Mouse (Mus musculus): ENCODE data around the gene Angptl2.

Gene Angptl2

DNA sequence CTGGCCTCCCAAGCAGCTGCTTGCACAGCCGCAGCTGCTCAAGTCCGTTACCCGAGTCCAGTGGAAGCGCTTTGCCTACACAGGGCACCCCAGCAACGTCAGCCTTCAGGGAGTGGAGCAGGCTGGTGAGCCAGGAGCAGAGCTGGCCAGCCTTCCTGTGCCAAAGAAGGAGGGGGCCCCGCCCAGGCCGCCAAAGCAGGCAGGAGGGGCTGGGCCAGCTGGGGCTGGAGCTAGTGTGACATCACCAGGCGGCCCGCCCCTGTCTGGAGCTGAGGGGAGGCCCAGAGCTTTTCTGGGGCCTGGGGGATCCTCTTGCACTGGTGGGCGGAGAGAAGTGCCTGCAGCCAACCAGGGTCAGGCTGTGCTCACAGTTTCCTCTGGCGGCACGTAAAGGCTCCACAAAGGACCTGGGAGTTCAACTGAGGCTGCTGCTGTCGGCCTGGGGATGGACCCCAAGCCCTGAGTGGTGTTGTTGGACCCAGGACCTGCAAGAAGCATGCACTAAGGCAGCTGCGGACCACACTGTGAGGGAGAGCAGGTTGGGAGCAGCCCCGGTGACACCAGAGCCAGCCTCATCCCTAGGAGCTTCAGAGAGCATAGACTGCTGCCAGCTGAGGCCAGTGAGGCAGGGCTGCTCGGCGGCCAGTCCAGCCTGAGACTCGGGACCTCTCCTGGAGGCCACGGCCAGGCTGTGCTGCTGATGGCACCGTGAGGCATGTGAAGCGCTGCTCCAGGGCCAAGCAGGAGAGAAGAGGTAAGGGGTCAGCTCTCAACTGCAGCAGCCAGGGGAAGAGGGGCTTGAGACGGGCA is at the start of gene Angptl2:
Gene Angptl2, plus strand, starts transcription at position 370 of the 810 bp plus-strand sequence.
- peak; percentile 80 for DNase-seq (ENCODE audit: low read depth, low spot score)

DNA sequence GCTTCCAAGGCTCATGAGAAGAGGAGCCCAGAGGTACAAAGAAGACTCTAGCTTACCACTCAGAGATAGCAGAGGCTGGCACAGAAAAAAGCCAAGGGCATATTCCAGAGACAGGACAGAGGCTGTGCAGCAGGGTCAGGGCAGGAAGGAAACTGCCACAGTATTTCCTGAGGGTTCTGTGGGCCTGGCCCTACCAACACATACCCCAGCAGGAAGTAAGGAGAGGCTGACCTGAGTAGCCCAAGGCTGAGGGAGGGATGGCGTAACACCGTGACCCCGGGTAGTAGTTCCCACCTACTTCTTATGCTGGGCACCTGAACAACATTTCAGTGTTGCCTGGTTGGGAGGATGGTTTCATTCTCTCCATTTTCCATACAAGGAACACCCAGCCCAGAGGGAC is 48.8 kb upstream of the Angptl2 start:
- DNase-seq (ENCODE audit: low read depth, low spot score), result no peak

DNA sequence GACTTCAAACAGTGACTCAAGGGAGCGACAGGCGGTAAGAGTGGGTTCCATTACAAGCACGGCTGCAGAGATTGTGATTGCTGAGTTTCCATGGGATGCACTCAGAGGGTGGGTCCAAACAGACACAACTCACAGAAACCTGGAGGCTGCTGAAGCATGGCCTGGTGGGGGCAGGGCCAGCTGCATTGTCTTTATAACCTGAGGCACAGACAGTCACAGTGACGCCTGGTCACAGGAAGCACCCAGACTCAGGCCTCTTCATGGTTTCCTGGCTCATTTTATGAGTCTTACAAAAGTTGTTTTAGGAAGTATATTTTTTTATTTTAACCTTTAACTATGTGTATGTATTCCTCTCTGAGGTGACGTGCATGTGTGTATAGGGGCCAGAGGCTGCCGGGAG is 46.4 kb upstream of the Angptl2 start:
- peak; percentile 44 for DNase-seq (ENCODE audit: low read depth, low spot score)

DNA sequence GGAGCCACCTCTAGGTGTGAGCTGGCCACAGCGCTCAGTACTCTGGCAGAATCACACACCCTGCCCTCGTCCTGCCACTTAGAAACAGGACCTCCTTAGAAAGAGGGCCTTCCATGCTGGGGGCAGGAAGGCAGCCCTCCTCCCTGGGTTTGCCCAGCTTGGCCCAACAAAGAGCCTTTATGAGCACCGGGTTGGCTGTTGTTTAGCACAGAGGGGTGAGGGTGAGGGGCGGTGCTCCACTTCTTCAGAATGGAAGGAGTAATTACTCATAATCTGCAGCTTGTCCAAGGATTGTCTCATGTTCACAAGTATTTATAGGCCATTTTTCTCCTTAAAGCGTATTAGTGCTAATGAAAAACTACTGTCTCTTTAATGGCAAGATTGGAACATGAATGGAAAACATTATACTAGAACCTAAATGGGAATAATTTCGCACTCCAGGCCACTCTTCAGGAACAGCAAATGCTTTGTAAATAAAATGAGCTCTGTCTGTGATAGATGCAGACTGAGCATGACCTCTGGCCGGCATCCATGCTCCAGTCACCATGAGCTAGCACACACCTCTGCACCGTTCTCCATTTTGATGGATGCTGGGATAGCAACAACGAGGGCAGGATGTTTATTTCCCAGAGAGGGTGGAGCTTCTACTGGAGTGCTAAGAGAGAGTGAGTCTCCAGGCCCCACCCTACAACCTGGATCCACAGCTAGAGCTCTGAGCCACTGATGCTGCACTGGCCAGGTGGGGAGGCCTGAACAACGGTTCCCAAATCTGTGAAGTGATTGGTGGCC is 44.9 kb upstream of the Angptl2 start:
- no peak for DNase-seq (ENCODE audit: low read depth, low spot score)

DNA sequence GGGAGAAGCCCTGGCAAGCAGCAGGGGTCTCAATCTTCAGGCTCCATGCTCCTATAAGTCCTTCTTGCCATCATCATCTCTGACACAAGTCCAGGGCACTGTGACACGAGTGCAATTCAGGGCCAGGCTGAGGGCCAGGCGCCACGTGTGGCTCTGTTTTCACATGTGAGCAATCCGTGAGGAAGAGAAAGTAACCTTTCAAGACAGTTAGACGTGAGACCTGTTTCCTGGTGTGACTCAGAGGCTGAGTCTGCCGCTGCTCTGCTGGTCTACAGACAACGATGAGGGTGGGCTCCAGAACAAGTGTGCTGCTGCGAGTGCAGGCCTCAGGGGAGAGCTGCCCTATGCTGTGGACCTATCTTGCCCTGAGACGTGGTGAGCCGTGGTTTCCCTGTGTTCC is 42.7 kb upstream of the Angptl2 start:
- DNase-seq (ENCODE audit: low read depth, low spot score), result peak; percentile 31

DNA sequence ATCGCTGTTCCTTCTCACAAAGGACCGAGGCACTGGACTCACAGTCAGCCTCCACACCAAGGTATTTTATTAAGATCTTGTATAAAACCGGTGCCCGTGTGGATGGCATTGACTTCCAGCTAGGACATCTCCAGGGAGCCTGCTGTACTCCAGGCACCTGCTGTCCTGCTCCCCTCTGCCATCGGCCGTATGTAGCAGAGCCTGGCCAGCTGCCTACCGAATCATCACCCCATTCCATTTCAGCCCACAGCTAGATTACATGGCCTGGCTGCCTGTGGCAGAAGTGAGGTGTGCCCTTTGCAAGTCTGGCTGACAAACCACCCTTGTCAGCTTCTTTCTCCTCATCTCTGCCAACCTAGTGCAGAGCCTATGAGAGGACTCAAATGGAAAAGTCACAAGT is 42.2 kb upstream of the Angptl2 start:
- no peak for DNase-seq (ENCODE audit: low read depth, low spot score)

DNA sequence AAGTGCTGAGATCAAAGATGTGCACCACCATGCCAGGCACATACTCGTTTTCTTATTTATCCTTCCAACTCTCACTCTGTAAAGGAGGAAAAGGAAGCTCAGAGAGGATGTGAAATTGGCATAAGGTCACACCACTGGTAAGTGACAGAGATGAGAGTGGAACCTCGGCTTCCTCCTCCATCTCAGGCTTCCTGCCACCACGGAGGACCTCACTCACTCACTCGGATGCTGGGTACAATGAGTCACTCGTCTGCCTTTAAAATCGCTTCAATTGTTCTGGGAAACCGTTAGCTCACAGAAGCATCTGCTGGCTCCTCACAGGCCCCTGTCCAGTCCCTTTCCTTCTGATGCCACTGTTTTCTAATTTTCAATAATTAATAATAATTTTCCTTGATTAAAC is 39.4 kb upstream of the Angptl2 start:
- peak; percentile 52 for DNase-seq (ENCODE audit: low read depth, low spot score)

DNA sequence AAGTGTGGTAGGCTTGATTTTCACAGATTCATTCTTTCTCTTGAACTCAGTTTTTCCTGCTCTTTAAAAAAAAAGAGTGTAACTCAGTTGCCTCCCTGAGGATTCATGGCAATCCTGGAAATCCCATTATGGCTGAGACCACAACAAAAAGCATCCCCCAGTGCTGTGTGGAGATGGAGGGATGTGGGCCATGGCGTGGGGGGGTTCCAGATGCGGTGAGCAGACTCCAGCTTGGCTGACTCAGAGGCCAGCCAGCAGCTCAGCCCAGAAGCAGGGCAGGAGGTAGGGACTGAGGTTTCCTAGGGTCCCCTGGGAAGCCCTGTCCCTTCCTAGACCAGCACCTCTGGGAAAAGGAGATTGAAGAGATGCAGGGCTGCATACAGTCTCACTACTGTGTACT is 38.9 kb upstream of the Angptl2 start:
- no peak for DNase-seq (ENCODE audit: low read depth, low spot score)

DNA sequence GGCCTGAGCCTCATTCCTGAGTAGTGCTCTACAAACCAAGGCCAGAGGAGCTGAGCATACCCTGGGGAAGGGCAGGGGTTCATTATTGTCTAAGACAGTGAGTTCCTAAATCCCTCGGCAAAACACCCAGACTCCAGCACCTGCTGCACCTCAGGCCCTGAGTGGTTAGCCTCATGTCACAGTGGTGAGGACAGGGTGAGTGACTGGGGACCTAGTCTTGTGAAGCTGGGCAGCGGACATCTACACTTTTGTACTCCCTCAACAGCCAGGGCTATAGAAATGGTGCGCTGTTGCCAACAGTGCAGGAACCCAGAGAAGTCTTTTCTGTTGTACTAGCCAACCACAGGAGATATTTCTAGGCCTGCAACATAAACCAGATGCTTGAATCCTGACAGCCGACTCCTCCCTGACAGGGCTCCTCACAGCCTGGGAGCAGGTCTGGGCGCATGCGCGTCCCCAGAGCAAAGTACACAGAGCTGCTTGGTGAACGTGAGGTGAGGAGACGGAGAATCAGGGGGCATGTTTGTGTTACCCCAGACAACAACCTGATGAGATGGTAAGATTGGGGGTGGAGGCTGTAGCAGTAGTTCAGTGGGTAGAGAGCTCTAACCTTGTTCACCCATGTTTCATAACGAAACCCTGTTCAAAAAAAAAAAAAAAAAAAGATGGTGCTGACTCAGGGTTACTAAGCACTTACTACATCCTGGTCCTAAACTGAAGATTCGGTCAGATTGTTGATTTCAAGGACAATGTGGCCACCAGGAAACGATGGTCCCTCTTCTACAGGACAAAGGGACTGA is 38.2 kb upstream of the Angptl2 start:
- DNase-seq (ENCODE audit: low read depth, low spot score), result peak; percentile 20

DNA sequence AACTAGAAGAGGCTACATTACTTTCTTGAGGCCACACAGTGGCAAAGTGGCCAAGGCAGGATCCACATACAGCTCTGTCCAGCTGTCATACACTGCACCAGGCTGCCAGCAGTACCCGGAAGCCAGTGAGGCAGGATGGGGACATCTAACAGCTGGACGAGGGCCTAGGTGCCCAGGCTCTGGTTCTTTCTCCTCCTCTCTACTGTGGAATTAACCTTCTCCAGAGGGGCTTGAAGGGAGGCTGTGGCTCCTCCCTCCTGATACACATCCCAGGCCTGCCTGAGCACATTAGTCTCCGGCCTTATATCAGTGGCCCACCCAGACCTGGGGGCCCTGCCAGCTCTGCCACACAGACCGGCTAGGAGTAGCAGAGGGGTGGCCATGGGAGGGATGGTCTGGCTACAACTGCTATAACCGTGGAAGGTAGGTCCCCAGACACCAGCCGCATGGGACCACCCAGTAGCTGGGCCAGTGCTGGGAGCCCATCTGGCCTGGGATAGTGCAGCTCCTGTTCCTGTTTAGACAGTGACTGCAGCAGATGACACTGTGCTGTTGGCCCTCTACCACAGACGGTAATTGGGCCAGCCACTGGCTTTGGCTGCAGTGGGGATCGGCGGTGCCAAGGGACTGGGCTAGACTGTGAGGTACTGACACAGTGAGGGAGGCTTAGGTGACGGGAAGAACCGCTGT is 37.5 kb upstream of the Angptl2 start:
- DNase-seq (ENCODE audit: low read depth, low spot score), result no peak

DNA sequence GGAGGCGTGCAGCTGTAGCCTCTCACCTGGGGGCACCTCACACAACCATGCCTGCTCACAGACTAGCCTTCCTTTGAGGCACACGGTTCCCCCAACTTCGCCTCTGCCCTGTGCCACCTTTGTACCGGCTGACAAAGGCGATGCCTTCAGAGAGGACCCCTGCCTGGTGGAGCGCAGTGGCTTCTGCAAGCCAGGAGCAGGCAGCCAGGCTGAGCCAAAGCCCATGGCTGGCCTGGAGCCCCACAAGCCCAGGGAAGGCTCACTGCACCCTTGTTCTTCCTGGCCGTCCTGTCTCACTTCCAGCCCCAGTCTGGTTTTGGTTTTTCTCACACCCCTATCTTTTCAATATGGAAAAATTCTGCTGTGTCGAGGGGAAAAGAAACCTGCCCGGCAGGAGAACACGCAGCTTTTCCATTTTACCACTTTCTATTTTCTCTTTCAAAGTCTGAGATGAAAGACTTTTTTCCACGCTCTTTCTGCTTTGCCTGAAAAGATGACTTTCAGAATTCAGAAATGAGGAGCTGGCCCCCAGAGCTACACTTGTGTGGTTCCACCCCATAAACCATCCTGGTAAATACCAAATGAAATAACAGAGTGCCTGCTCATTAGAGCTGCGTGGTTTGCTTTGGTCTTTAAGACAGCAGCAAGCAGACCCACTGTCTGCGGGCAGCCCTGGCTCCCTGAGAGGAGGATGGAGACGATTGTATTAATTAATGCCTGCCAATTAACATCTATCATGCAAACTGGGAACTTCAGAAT is 36.5 kb upstream of the Angptl2 start:
- no peak for DNase-seq (ENCODE audit: low read depth, low spot score)

DNA sequence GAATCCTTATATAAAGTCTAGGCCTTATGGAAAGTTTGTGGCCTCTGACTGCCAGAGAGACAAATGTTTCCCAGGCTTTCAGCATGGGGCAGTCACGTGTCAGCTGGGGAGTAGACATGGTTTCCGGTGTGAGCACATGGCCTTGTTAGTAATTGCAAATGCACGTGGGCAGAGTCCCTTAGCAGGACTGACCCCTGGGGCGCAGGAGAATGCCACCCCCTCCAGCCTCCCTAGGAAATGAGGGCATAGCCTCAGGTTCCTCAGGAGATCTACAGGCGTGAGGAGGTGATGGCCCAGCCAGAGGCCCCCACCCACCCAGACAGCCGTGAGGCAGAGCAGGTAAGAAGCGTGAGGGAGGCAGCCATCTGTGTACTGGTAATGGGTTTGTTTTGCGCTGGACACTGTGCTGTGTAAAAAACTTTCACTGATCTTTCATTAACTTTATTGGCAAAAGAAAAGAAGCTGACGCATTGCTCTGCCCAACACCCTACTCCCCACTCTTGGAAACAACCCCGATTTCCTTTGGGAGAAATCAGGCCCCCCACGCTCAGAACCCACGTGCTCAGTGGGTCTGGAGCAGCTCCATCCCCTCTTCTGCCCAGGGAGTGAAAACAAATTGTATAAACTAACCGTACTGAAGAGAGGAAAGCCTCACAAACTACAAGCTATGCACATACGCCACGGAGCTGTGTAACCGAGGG is 35.8 kb upstream of the Angptl2 start:
- DNase-seq (ENCODE audit: low read depth, low spot score), result peak; percentile 39

DNA sequence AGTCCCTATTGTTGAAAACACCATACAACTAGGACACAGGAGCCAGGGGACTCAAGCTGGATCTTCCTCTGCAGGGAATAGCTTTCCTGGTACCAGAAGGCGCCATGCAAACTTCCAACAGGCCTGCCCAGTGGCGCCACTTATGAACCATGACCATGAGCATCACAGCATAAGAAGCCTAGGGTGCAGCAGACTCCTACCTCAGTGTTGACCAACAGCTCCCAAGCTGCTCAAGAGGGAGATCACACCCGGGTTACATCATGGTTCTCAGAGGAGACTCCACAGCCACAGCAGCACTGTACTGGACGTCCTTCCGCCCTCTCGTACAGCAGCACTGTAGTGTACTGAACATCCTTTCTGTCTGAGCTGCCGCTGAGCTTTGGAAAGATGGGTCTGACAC is 32.5 kb upstream of the Angptl2 start:
- DNase-seq (ENCODE audit: low read depth, low spot score), result no peak

DNA sequence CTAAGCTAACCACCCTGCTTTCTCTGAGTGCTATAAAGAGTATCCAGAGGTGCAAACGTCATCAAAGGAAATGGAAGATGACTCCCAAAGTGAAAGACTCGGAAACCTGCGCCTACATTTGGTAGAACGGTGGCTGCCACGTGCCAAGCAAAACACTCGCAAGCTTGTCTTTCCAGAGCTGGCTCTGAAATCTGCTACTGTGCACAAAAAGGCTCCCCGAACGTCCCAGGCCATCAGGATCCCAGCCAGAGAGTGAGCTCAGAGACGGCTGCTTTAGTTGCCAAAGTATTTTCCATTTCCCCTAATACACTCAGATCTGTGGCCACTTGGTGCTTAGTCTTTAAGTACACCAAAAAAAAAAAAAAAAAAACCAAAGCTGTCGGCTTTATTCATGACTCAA is 31.2 kb upstream of the Angptl2 start:
- no peak for DNase-seq (ENCODE audit: low read depth, low spot score)

DNA sequence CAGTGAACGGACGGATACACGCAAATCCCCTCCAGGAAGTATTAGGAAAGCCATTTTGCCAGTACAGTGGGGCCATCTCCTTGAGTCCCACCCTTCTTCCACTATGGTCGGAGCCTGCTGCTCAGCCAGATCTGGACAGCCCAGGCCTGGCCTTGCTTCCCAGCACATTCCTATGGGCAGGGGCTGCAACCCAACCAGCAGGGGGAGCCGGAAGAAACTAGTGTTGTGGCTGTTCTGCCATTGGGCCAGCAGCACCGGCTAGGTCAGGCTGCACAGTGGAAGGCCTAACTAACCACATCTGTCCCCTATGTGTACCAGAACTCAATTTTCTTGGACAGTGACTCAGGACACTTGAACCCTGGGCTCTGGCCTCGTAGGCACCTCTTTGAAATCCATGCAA is 30.6 kb upstream of the Angptl2 start:
- peak; percentile 38 for DNase-seq (ENCODE audit: low read depth, low spot score)

DNA sequence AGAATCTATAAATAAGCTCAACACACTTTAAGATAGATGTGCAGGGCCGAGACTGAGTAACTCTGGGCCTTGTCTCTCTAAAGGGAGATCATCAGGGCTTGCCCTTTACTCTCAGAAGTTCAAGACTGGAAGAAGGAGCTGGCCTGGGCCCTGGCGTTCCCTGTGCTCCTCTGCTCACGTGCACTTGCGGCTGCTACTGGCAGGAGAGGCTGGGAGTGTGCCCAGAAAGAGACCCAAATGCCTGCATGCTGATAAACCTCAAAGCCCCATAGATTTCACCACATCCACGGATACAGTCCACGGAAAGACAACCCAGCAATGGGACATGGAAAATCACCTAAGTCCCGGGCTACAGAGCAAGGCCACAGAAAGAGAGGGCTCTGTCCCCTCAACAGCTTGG is 29.4 kb upstream of the Angptl2 start:
- no peak for DNase-seq (ENCODE audit: low read depth, low spot score)

DNA sequence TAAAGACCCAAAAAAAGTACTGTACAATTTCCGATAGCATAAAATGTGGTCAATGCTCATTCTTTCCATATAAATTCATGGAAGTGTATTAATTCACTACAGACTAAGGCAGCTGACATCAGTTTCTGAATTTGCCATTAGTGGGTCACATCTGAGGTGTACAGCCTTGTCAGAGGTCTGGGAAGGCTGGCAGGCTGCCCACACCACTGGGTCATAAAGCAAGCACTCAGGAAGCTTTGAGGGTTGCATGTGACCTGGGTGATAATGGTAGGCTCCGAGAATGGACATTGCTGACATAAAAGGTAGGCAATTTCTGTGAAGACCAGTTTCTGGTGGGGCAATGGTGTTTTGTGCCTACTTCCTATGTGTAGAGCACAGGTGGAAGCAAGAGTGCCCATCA is 28.0 kb upstream of the Angptl2 start:
- no peak for DNase-seq (ENCODE audit: low read depth, low spot score)

DNA sequence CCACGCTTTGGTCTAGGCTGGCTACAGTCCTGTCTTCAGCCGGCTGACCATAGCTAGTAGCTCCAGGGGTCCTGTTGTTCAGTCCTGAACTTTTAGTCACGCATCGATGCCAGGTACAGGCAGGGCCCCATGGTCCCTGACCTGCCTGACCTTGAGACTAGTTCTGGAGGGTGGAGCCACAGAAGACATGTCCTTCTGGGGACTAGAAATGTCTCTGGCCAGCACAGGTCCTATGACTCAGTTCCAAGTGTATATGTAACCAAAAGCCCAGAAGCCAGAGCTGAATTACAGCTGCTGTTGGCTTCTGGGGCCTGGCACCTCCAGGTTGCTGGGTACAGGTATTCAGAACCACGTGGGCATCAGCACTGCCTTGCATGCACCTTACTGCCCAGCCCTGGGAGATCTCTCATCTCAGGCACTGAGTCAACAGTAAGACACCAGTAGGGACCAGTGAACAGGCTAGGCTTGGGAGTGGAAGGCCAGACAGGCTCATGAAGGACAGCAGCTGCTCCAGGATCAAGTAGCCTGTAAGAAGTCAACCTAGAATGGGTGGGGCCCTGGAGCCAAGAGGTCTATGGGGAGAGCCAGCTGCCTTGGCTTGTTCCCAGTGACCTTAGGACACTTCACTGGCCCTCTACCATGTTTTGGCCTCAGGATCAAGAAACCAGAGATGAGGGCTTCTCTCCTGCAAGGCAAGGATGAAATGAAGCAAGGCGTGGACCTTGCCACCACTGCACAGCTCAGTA is 26.8 kb upstream of the Angptl2 start:
- DNase-seq (ENCODE audit: low read depth, low spot score), result no peak

DNA sequence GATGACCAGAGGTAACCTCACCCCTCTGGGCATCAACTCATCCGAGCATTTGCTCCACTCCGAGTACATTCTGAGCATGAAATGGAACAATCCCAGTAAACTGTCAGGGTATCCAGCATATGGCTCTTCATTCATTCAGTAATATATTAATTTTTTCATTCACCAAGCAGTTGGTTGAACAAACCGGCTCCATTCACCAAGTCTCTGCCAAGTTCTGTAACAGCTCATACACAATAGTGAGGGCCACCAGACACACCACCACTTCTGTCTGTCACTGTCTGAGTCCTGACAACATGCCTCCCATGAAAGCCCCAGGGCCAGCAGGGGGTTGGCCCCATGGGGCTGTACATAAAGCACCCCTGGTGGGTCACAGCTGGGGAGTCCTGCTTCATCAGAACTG is 25.9 kb upstream of the Angptl2 start:
- DNase-seq (ENCODE audit: low read depth, low spot score), result no peak

All from CD4-positive, CD25-positive, alpha-beta regulatory T cell, adult 2 months (primary cell).